Mouse (Mus musculus): Measurements from ENCODE around the gene Met.

Met gene

GRCm38 (mm10) chr6:17606915-17607314 lies 143.3 kb downstream of the Met start:
- no peak for DNase-seq (ENCODE audit: low spot score in 2 of 2)

- no peak for DNase-seq (ENCODE audit: low spot score in 2 of 2)
Observed at GRCm38 (mm10) chr6:17611352-17612010, 147.9 kb downstream of the Met start.

DNA sequence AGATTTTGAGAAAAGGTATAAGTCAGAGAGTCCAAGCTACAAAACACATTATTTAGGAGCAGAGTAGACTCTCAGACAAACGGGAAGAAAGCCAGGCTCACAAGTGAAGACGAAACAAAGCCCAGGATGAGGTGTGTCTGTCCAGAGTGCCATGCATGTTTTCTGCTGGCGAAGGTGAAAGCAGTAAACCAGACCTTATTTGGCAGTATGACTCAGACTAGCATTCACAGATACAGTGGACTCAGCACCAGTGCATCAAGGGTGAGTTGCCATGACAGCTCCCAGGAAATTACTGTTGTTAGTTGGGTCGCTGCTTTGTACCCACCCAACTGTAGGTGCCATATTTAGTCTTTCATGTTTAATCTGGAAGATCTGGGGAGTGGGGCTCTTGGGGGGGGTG lies 149.1 kb downstream of the Met start:
- DNase-seq (ENCODE audit: low spot score in 2 of 2) = no peak

DNA sequence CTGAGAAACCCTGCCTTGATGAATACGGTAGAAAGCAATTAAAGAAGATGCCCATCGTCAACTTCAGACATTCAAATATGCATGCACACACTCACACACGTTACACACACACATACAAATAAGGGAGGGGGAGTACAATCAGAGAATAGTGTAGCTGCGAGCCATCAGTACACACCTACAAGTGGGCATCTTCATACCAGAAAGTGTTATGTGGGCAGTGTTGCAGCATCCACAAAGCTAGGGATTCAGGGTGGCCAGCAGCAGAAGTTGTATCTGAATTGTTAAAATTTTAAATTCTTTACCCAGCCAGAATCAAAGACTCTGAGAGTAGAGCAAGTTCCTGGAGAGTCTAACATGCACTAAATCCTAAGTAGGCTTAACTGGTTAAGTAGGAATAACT lies 157.2 kb downstream of the Met start:
- DNase-seq (ENCODE audit: low spot score in 2 of 2) = no peak

DNA sequence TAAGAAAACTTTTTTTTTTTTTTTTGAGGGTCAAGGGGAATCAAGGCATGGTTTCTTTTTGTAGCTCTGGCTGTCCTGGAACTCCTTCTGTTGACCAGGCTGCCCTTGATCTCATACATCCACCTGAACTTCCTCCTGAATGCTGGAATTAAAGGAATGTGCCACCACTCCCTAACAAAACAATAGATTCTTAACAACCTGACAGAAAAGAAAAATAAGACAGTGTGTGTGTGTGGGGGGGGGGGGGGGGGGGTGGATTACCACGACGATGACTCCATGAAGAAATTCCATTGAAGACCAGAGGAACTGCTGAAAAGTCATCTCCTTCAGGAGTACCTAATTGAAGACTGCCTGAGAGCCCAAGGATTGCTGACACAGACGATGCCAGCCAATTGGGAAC lies 157.8 kb downstream of the Met start:
- no peak for DNase-seq (ENCODE audit: low spot score in 2 of 2)

All from frontal cortex, postnatal 14 days (tissue).